Mouse (Mus musculus): Measurements from ENCODE around the gene Lag3. TPM values are rescaled to one million over a fixed set of nuclear protein-coding genes. Genes with fewer than 3 reads are reported as not detected.
A peak's percentile ranks its signal among the peaks of the same experiment; 100 is the strongest.

The Lag3 gene
- polyA plus RNA-seq, 1 experiment from 2014 or later: 2.3 TPM

GRCm38 (mm10) chr6:124933127-124933526, 21.6 kb upstream of the Lag3 start:
- H3K4me3 ChIP-seq: 0 out of 2 replicates have a peak overlapping the region, but pooled peaks have one; percentile 75

GRCm38 (mm10) chr6:124932314-124932695, 20.8 kb upstream of the Lag3 start:
- H3K4me2 ChIP-seq: peak overlapping the region; percentile 78
- peak overlapping the region; percentile 96 for H3K27ac ChIP-seq
- H3K4me1 ChIP-seq: peaks cover 27% of the 10 kb centered on the region
- no peak for ATAC-seq (ENCODE audit: borderline replicate concordance, extremely low read depth, low FRiP score, low TSS enrichment)
- peak overlapping the region; percentile 96 for H3K9ac ChIP-seq
- H3K4me3 ChIP-seq: peak overlapping the region; percentile 75
- no peaks in the 10 kb centered on the region for H3K27me3 ChIP-seq
- H3K9me3 ChIP-seq: no peaks in the 10 kb centered on the region; the same call in 1 of the 2 replicates
- peaks cover 44% of the 10 kb centered on the region for H3K36me3 ChIP-seq
- WGBS: 30% methylated on average over 12 of the region's 12 CpGs

More at GRCm38 (mm10) chr6:124933127-124933526, 21.6 kb upstream of the Lag3 start:
- no peak for ATAC-seq (ENCODE audit: borderline replicate concordance, extremely low read depth, low FRiP score, low TSS enrichment)
- Histone ChIP-seq H3K4me1 (peaks cover 27% of the 10 kb centered on the region), H3K36me3 (peaks cover 52% of the 10 kb centered on the region), H3K9me3 (no peaks in the 10 kb centered on the region; the same call in 1 of the 2 replicates), H3K27ac (no peak overlapping the region), H3K9ac (no peak overlapping the region), H3K4me2 (peak overlapping the region; percentile 78), H3K27me3 (no peaks in the 10 kb centered on the region)
- WGBS: 85% methylated on average over 3 of the region's 3 CpGs

- under 1% methylated on average over 48 of the region's 48 CpGs for whole genome bisulfite sequencing
These were observed 20.2 kb upstream of the Lag3 start for GRCm38 (mm10) chr6:124931525-124932313.

GRCm38 (mm10) chr6:124930754-124931524, 19.4 kb upstream of the Lag3 start, which contains the start of gene Mlf2:
Gene Mlf2, plus strand, starts transcription at chr6:124931386.
- Histone ChIP-seq H3K9me3 (no peaks in the 10 kb centered on the region; the same call in 1 of the 2 replicates), H3K4me2 (peak within 1 kb of the TSS; percentile 78), H3K9ac (peak within 1 kb of the TSS; percentile 96), H3K4me3 (peak within 1 kb of the TSS; percentile 75), H3K27me3 (no peaks in the 10 kb centered on the region), H3K27ac (peak within 1 kb of the TSS; percentile 96), H3K4me1 (peaks cover 37% of the 10 kb centered on the region), H3K36me3 (peaks cover 31% of the 10 kb centered on the region)
- peak; percentile 92 for ATAC-seq (ENCODE audit: borderline replicate concordance, extremely low read depth, low FRiP score, low TSS enrichment)
- WGBS: under 1% methylated on average over 52 of the region's 64 CpGs

More at GRCm38 (mm10) chr6:124931525-124932313, 20.2 kb upstream of the Lag3 start:
- no peaks in the 10 kb centered on the region; the same call in 1 of the 2 replicates for H3K9me3 ChIP-seq
- H3K9ac ChIP-seq: peak overlapping the region; percentile 96
- H3K36me3 ChIP-seq: peaks cover 38% of the 10 kb centered on the region
- peak overlapping the region; percentile 75 for H3K4me3 ChIP-seq
- H3K4me1 ChIP-seq: peaks cover 29% of the 10 kb centered on the region
- H3K4me2 ChIP-seq: peak overlapping the region; percentile 78
- peak overlapping the region; percentile 96 for H3K27ac ChIP-seq
- ATAC-seq (ENCODE audit: borderline replicate concordance, extremely low read depth, low FRiP score, low TSS enrichment): peak; percentile 24; the same call in 1 of the 2 replicates
- no peaks in the 10 kb centered on the region for H3K27me3 ChIP-seq

GRCm38 (mm10) chr6:124930231-124930630, 18.7 kb upstream of the Lag3 start:
- Histone ChIP-seq H3K4me2 (peak overlapping the region; percentile 50), H3K4me3 (peak overlapping the region; percentile 75), H3K36me3 (peaks cover 24% of the 10 kb centered on the region), H3K9ac (peak overlapping the region; percentile 28; the same call in 1 of the 2 replicates), H3K27ac (peak overlapping the region; percentile 96), H3K4me1 (peaks cover 44% of the 10 kb centered on the region), H3K27me3 (no peaks in the 10 kb centered on the region), H3K9me3 (no peaks in the 10 kb centered on the region; the same call in 1 of the 2 replicates)
- 11% methylated on average over 1 of the region's 1 CpGs for WGBS
- ATAC-seq (ENCODE audit: borderline replicate concordance, extremely low read depth, low FRiP score, low TSS enrichment): no peak

GRCm38 (mm10) chr6:124925941-124926340, 14.4 kb upstream of the Lag3 start:
- Histone ChIP-seq H3K4me1 (peaks cover 53% of the 10 kb centered on the region), H3K9me3 (no peaks in the 10 kb centered on the region), H3K4me3 (peak overlapping the region; percentile 23), H3K27me3 (no peaks in the 10 kb centered on the region), H3K27ac (peak overlapping the region; percentile 97), H3K4me2 (peak overlapping the region; percentile 57), H3K36me3 (no peaks in the 10 kb centered on the region), H3K9ac (peak overlapping the region; percentile 41)
- 10% methylated on average over 5 of the region's 5 CpGs for WGBS
- ATAC-seq (ENCODE audit: borderline replicate concordance, extremely low read depth, low FRiP score, low TSS enrichment): peak; percentile 77

GRCm38 (mm10) chr6:124925173-124925793, 13.8 kb upstream of the Lag3 start:
- peak overlapping the region; percentile 41 for H3K9ac ChIP-seq
- ATAC-seq (ENCODE audit: borderline replicate concordance, extremely low read depth, low FRiP score, low TSS enrichment): 0 out of 2 replicates have a peak, but pooled peaks have one; percentile 16

GRCm38 (mm10) chr6:124921539-124921938, 10.0 kb upstream of the Lag3 start:
- ATAC-seq (ENCODE audit: borderline replicate concordance, extremely low read depth, low FRiP score, low TSS enrichment): no peak
- Histone ChIP-seq H3K9me3 (no peaks in the 10 kb centered on the region), H3K4me1 (peaks cover 56% of the 10 kb centered on the region), H3K4me2 (no peak overlapping the region), H3K9ac (no peak overlapping the region), H3K27me3 (no peaks in the 10 kb centered on the region), H3K27ac (peak overlapping the region; percentile 100), H3K36me3 (no peaks in the 10 kb centered on the region), H3K4me3 (no peak overlapping the region)
- WGBS: 48% methylated on average over 4 of the region's 4 CpGs

More at GRCm38 (mm10) chr6:124925173-124925793, 13.8 kb upstream of the Lag3 start:
- no peaks in the 10 kb centered on the region for H3K36me3 ChIP-seq
- no peaks in the 10 kb centered on the region for H3K9me3 ChIP-seq
- H3K27me3 ChIP-seq: no peaks in the 10 kb centered on the region
- peaks cover 56% of the 10 kb centered on the region for H3K4me1 ChIP-seq
- 19% methylated on average over 12 of the region's 12 CpGs for WGBS
- peak overlapping the region; percentile 97 for H3K27ac ChIP-seq
- H3K4me2 ChIP-seq: peak overlapping the region; percentile 57
- H3K4me3 ChIP-seq: peak overlapping the region; percentile 23

- Histone ChIP-seq H3K27me3 (no peaks in the 10 kb centered on the region), H3K4me1 (peaks cover 55% of the 10 kb centered on the region), H3K9me3 (no peaks in the 10 kb centered on the region), H3K9ac (peak overlapping the region; percentile 34), H3K4me3 (peak overlapping the region; percentile 95), H3K36me3 (no peaks in the 10 kb centered on the region), H3K27ac (peak overlapping the region; percentile 100), H3K4me2 (peak overlapping the region; percentile 86)
- 21% methylated on average over 9 of the region's 9 CpGs for WGBS
- ATAC-seq (ENCODE audit: borderline replicate concordance, extremely low read depth, low FRiP score, low TSS enrichment): no peak
These were observed 9.0 kb upstream of the Lag3 start for GRCm38 (mm10) chr6:124920318-124921085.

GRCm38 (mm10) chr6:124919695-124920317, 8.3 kb upstream of the Lag3 start, which contains the start of gene Ptms:
Gene Ptms, minus strand, starts transcription at chr6:124920103.
- WGBS: under 1% methylated on average over 13 of the region's 13 CpGs
- Histone ChIP-seq H3K4me1 (peaks cover 55% of the 10 kb centered on the region), H3K4me3 (peak within 1 kb of the TSS; percentile 95), H3K36me3 (0 out of 2 replicates have a peak, but pooled peaks cover 3% of the 10 kb centered on the region), H3K4me2 (peak within 1 kb of the TSS; percentile 86), H3K9ac (peak within 1 kb of the TSS; percentile 34), H3K9me3 (no peaks in the 10 kb centered on the region), H3K27ac (peak within 1 kb of the TSS; percentile 100), H3K27me3 (no peaks in the 10 kb centered on the region)
- peak; percentile 85 for ATAC-seq (ENCODE audit: borderline replicate concordance, extremely low read depth, low FRiP score, low TSS enrichment)

Measured in lung, embryonic 15.5 days (tissue).